Mouse (Mus musculus) testis, adult 2 months (tissue): Measurements from ENCODE around the gene Gcm1.

Source experiments
- CTCF ChIP-seq: fragments of 200-500 bp; IDR thresholded peaks from 2 replicates; pipeline ENCODE4 v1.5.1; 2012; ENCODE audit warnings: low read depth, mild to moderate bottlenecking, inconsistent platforms, low read length, moderate library complexity; ENCODE audit not compliant: control insufficient read depth, insufficient read depth, insufficient replicate concordance
- POLR2A ChIP-seq: fragments of 200-500 bp; IDR thresholded peaks from 2 replicates; pipeline ENCODE4 v1.6.1; 2012; ENCODE audit warnings: low read depth, mild to moderate bottlenecking, inconsistent platforms, low read length, moderate library complexity; ENCODE audit not compliant: control insufficient read depth

DNA sequence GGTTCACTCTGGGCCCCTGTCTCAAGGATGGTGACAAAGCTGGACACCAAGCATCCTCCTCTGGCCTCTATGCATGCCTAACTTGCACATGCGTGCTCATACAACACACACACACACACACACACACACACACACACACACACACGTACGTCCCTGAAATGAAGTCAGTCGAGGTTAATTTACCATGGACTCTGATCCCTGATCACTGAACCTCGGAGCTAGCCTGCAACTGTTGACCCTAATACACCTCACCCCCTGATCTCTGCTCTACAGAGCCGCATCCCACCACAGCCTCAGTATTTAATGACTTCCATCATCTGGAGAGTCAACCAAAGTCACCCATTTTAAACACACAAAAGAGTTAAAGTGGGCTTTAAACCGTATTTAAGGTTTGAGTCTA lies 35.9 kb upstream of the Gcm1 start:
- TF ChIP-seq POLR2A (no peak), CTCF (no peak)
